Mouse (Mus musculus) midbrain, embryonic 13.5 days (tissue): ENCODE results near the gene Ifitm2. TPM values are rescaled to one million over a fixed set of nuclear protein-coding genes. Genes with fewer than 3 reads are reported as not detected.
"Not testable (repeated sequence)": the region's sequence is repeated elsewhere in the genome, so short reads cannot be mapped to it uniquely, and the experiment has no call there.

Source experiments
- ATAC-seq: fragments of 200-750 bp; cut with Nextera tagmentation; 2 replicates; pipeline ENCODE4 v1.8.0; 2017; ENCODE audit warnings: mild to moderate bottlenecking, moderate TSS enrichment, moderate library complexity
- H3K27ac ChIP-seq: fragments of 300-500 bp; sonication (generic); 2 replicates; pipeline ENCODE4 v1.5.1; 2015; ENCODE audit warnings: inconsistent platforms, mild to moderate bottlenecking, moderate library complexity
- H3K27me3 ChIP-seq: fragments of 300-500 bp; sonication (generic); 2 replicates; pipeline ENCODE4 v1.6.1; 2015; ENCODE audit warnings: mild to moderate bottlenecking, inconsistent platforms
- H3K36me3 ChIP-seq: fragments of 300-500 bp; sonication (generic); 2 replicates; pipeline ENCODE4 v1.6.1; 2015; ENCODE audit warnings: mild to moderate bottlenecking, inconsistent platforms
- H3K4me1 ChIP-seq: fragments of 300-500 bp; sonication (generic); replicated peaks from 2 replicates; pipeline ENCODE4 v1.6.1; 2015; ENCODE audit warnings: inconsistent platforms
- H3K4me2 ChIP-seq: fragments of 300-500 bp; sonication (generic); replicated peaks from 2 replicates; pipeline ENCODE4 v1.6.1; 2015; ENCODE audit warnings: moderate library complexity, mild to moderate bottlenecking, inconsistent platforms
- H3K4me3 ChIP-seq: fragments of 300-500 bp; sonication (generic); replicated peaks from 2 replicates; pipeline ENCODE4 v1.5.1; 2015; ENCODE audit warnings: mild to moderate bottlenecking, inconsistent platforms
- H3K9ac ChIP-seq: fragments of 300-500 bp; sonication (generic); replicated peaks from 2 replicates; pipeline ENCODE4 v1.6.1; 2015; ENCODE audit warnings: mild to moderate bottlenecking, inconsistent platforms
- H3K9me3 ChIP-seq: fragments of 300-500 bp; sonication (generic); 2 replicates; pipeline ENCODE4 v1.6.1; 2016; ENCODE audit warnings: mild to moderate bottlenecking, inconsistent platforms
- WGBS: fragments of 180-500 bp; shearing (Covaris S2); methylation state at CpG from one replicate; pipeline ENCODE4 v1.1.7; 2015; 5-methylcytosine and 5-hydroxymethylcytosine counted together
- polyA plus RNA-seq: library from polyadenylated mRNA; unstranded; fragments of >200 nt; fragmentation: Nextera tagmentation; extraction: Ambion mirVana; gene quantifications from 2 replicates; pipeline ENCODE4 v1.2.1, GENCODE M21; 2015

The Ifitm2 gene
- polyA plus RNA-seq, 1 experiment from 2014 or later, result 144 TPM

GRCm38 (mm10) chr7:140982971-140983370 lies 27.2 kb upstream of the Ifitm2 start:
- Histone ChIP-seq H3K9me3 (no peaks in the 10 kb centered on the region), H3K4me1 (no peaks in the 10 kb centered on the region), H3K36me3 (no peaks in the 10 kb centered on the region), H3K9ac (no peak overlapping the region), H3K27me3 (no peaks in the 10 kb centered on the region), H3K4me3 (no peak overlapping the region), H3K4me2 (no peak overlapping the region), H3K27ac (no peak overlapping the region)
- ATAC-seq, result no peak
- WGBS, result 91% methylated on average over 7 of the region's 7 CpGs

DNA sequence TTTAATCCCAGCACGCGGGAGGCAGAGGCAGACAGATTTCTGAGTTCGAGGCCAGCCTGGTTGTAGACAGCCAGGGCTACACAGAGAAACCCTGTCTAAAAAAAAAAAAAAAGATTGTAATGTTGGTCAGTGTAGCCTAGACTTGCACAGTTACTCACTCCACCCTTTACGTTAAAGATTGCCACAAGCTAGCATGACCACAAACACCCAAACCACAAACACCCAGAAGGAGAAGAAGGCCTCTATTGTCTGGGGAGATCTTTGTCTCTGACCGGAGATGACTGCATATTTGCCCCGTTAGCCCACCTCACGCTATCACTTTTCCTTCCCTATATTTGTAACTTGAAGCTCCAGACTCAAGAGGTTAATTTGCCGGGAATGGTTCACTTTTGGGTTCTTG lies 25.9 kb upstream of the Ifitm2 start:
- Histone ChIP-seq H3K4me1 (no peaks in the 10 kb centered on the region), H3K4me3 (no peak overlapping the region), H3K36me3 (no peaks in the 10 kb centered on the region), H3K27ac (no peak overlapping the region), H3K9ac (no peak overlapping the region), H3K9me3 (no peaks in the 10 kb centered on the region), H3K27me3 (no peaks in the 10 kb centered on the region), H3K4me2 (no peak overlapping the region)
- 95% methylated on average over 8 of the region's 8 CpGs for WGBS
- no peak for ATAC-seq

GRCm38 (mm10) chr7:140976720-140977119 lies 20.9 kb upstream of the Ifitm2 start:
- not testable (repeated sequence) for H3K9me3 ChIP-seq, H3K27me3 ChIP-seq, H3K4me1 ChIP-seq, H3K4me3 ChIP-seq, H3K36me3 ChIP-seq, H3K9ac ChIP-seq, H3K4me2 ChIP-seq, ATAC-seq, H3K27ac ChIP-seq
- WGBS, result 92% methylated on average over 9 of the region's 9 CpGs

DNA sequence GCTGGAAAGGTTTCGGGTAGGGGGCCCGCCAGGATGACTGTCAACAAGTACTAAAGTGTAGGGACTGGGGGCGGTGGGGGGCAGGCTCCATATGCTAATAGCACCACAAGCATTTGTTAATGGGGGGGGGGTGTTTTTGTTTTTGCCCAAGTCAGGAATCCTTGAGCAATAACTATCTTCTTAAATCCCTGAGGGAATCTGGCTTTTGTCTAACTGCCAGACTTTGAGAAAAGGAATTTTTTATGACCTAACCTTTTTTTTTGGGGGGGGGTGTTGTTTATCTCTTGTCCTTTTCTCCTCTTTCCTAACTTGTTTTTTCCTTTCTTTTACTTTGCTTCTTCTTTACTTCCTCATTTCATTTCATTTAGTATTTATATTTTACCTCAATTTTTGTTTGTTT lies 19.7 kb upstream of the Ifitm2 start:
- H3K27me3 ChIP-seq, result 0 out of 2 replicates have a peak, but pooled peaks cover 4% of the 10 kb centered on the region
- no peak overlapping the region for H3K27ac ChIP-seq
- H3K9ac ChIP-seq, result no peak overlapping the region
- WGBS, result 24% methylated on average over 3 of the region's 3 CpGs
- no peak for ATAC-seq
- no peaks in the 10 kb centered on the region for H3K9me3 ChIP-seq
- H3K4me1 ChIP-seq, result 0 out of 2 replicates have a peak, but pooled peaks cover 4% of the 10 kb centered on the region
- H3K4me2 ChIP-seq, result no peak overlapping the region
- no peak overlapping the region for H3K4me3 ChIP-seq
- no peaks in the 10 kb centered on the region for H3K36me3 ChIP-seq

- no peaks in the 10 kb centered on the region for H3K9me3 ChIP-seq
- no peak overlapping the region for H3K9ac ChIP-seq
- H3K27me3 ChIP-seq, result 0 out of 2 replicates have a peak, but pooled peaks cover 4% of the 10 kb centered on the region
- WGBS, result 4% methylated on average over 9 of the region's 9 CpGs
- H3K27ac ChIP-seq, result no peak overlapping the region
- no peak overlapping the region for H3K4me2 ChIP-seq
- ATAC-seq, result no peak
- no peaks in the 10 kb centered on the region for H3K36me3 ChIP-seq
- H3K4me1 ChIP-seq, result 0 out of 2 replicates have a peak, but pooled peaks cover 4% of the 10 kb centered on the region
- no peak overlapping the region for H3K4me3 ChIP-seq
Measured at GRCm38 (mm10) chr7:140974940-140975339, 19.2 kb upstream of the Ifitm2 start.

DNA sequence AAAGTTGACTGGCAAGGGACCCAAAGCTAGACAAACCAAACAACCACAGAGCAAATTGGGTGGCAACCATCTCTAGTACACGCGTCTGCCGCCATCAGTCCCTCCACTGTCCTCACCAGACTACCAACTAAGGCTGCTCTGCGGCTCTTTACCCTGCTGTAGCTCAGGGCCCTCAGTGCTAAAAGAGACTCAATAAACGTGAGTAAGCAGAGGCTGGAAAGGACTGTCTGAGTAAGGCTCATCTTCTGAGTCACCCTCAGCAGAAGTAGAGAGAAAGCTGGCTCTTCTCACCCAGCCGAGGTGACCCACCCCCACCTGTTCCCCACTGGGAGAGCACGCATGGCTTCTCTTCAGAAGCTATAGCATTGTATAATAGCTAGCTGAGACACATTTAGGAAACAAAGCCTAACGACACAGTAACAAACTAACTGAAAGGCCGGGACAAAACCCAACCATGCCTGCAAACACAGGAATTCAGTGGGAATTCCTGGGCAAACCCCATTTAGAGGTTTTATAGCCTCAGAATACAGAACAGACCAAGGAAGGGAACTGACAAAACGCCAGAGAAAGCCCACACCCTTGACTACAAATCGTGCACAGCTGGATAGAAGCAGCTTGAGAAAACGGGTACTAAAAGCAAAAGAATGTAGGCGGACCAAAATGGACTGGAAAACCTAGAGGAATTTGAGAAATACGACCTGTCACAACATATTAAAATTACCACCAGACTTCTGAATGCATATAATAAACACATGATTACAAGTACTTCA lies 17.8 kb upstream of the Ifitm2 start:
- no peak overlapping the region for H3K4me3 ChIP-seq
- no peak overlapping the region for H3K4me2 ChIP-seq
- 26% methylated on average over 14 of the region's 14 CpGs for WGBS
- no peak overlapping the region for H3K27ac ChIP-seq
- no peak for ATAC-seq
- no peaks in the 10 kb centered on the region for H3K9me3 ChIP-seq
- 0 out of 2 replicates have a peak, but pooled peaks cover 4% of the 10 kb centered on the region for H3K4me1 ChIP-seq
- 0 out of 2 replicates have a peak, but pooled peaks cover 4% of the 10 kb centered on the region for H3K27me3 ChIP-seq
- H3K9ac ChIP-seq, result no peak overlapping the region
- H3K36me3 ChIP-seq, result no peaks in the 10 kb centered on the region

DNA sequence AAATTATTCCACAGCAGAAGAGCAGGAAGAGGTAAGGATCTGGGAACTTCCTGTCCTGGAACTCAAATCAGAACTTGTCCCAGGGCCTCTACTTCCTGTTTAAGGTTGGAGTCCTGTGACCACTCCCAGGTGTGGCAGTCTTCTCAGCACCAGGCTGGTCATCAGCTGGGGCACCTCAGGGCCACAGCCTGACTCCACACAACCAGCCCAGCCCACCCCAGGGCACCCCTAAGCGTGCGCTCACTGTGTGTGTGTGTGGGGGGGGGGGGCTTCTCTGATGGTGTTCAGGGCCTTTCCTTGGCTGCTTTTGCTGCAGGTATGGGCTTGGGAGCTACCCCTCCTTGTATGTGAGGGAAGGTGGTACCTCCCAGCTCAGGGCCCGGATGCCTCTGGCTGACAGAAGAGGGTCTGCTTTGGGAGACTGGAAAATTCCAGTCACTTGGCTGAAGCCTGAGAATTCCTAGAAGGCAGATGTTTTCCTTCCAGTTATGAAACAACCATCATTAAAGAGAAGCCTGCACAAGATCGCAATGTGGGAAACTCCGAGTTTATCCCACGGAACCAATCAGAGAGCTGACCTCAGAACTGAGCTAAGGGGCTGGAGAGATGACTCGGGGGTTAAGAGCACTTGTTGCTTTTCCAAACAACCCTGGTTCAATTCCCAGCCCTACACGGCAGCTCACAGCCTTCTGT lies 15.8 kb upstream of the Ifitm2 start:
- H3K4me2 ChIP-seq, result no peak overlapping the region
- no peaks in the 10 kb centered on the region for H3K36me3 ChIP-seq
- no peak for ATAC-seq
- 0 out of 2 replicates have a peak, but pooled peaks cover 7% of the 10 kb centered on the region for H3K4me1 ChIP-seq
- H3K9ac ChIP-seq, result no peak overlapping the region
- H3K9me3 ChIP-seq, result no peaks in the 10 kb centered on the region
- no peak overlapping the region for H3K27ac ChIP-seq
- no peak overlapping the region for H3K4me3 ChIP-seq
- WGBS, result 87% methylated on average over 8 of the region's 8 CpGs
- H3K27me3 ChIP-seq, result 0 out of 2 replicates have a peak, but pooled peaks cover 4% of the 10 kb centered on the region

- 48% methylated on average over 7 of the region's 7 CpGs for WGBS
- ATAC-seq, result no peak
- no peaks in the 10 kb centered on the region for H3K36me3 ChIP-seq
Measured at GRCm38 (mm10) chr7:140970931-140971330, 15.1 kb upstream of the Ifitm2 start.

GRCm38 (mm10) chr7:140968710-140969109 lies 12.9 kb upstream of the Ifitm2 start:
- not testable (repeated sequence) for H3K36me3 ChIP-seq, H3K4me3 ChIP-seq, ATAC-seq, H3K27me3 ChIP-seq, H3K4me1 ChIP-seq, H3K4me2 ChIP-seq, H3K9me3 ChIP-seq, H3K9ac ChIP-seq, H3K27ac ChIP-seq
- WGBS, result 19% methylated on average over 3 of the region's 3 CpGs

More at GRCm38 (mm10) chr7:140970931-140971330, 15.1 kb upstream of the Ifitm2 start:
- 0 out of 2 replicates have a peak, but pooled peaks cover 7% of the 10 kb centered on the region for H3K4me1 ChIP-seq
- no peak overlapping the region for H3K9ac ChIP-seq
- H3K27ac ChIP-seq, result no peak overlapping the region
- no peaks in the 10 kb centered on the region for H3K9me3 ChIP-seq
- no peak overlapping the region for H3K4me3 ChIP-seq
- H3K27me3 ChIP-seq, result 0 out of 2 replicates have a peak, but pooled peaks cover 4% of the 10 kb centered on the region
- no peak overlapping the region for H3K4me2 ChIP-seq

GRCm38 (mm10) chr7:140967862-140968591 lies 12.2 kb upstream of the Ifitm2 start:
- no peak overlapping the region for H3K4me3 ChIP-seq
- no peaks in the 10 kb centered on the region for H3K36me3 ChIP-seq
- no peak overlapping the region for H3K4me2 ChIP-seq
- 0 out of 2 replicates have a peak, but pooled peaks cover 3% of the 10 kb centered on the region for H3K4me1 ChIP-seq
- no peaks in the 10 kb centered on the region for H3K27me3 ChIP-seq
- H3K27ac ChIP-seq, result no peak overlapping the region
- WGBS, result 6% methylated on average over 14 of the region's 14 CpGs
- no peak overlapping the region for H3K9ac ChIP-seq
- H3K9me3 ChIP-seq, result no peaks in the 10 kb centered on the region
- ATAC-seq, result no peak

DNA sequence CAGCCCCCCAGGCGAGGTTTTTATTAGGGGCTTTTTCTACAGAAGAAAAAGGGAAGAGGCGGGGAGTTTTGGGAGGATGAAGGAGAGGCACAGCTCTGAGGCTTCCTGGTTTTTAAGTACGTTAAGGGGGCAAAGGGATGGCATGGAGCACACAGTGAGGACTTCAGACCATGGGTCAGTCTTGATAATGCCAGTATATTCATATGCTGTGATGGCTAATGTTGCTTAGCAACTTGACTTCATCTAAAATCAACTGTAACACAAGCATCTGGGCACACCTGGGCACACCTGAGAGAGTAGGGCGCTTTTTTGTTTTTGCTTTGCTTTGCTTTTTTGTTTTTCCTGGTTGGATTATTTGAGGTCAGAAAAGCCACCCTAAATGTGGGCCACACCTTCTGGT lies 11.1 kb upstream of the Ifitm2 start, which contains the start of gene Ifitm1:
TSS of gene Ifitm1 (plus strand) at position 301 of the 400 bp plus-strand sequence.
- Histone ChIP-seq H3K27ac (no peak within 1 kb of the TSS), H3K27me3 (no peaks in the 10 kb centered on the region), H3K4me1 (0 out of 2 replicates have a peak, but pooled peaks cover 3% of the 10 kb centered on the region), H3K9me3 (no peaks in the 10 kb centered on the region), H3K4me3 (no peak within 1 kb of the TSS), H3K36me3 (no peaks in the 10 kb centered on the region), H3K4me2 (no peak within 1 kb of the TSS), H3K9ac (no peak within 1 kb of the TSS)
- ATAC-seq, result no peak
- 85% methylated on average over 4 of the region's 4 CpGs for WGBS
